Mouse (Mus musculus) telencephalon, adult 2 months (tissue): ENCODE results near the gene Rab40c.
A peak's percentile ranks its signal among the peaks of the same experiment; 100 is the strongest.
"Not testable (repeated sequence)": the region's sequence is repeated elsewhere in the genome, so short reads cannot be mapped to it uniquely, and the experiment has no call there.

Experiments used
- DNase-seq: peaks from one replicate; pipeline ENCODE4 v3.0.0-alpha.2; 2011; ENCODE audit warnings: low read depth, low spot score

Rab40c gene

DNA sequence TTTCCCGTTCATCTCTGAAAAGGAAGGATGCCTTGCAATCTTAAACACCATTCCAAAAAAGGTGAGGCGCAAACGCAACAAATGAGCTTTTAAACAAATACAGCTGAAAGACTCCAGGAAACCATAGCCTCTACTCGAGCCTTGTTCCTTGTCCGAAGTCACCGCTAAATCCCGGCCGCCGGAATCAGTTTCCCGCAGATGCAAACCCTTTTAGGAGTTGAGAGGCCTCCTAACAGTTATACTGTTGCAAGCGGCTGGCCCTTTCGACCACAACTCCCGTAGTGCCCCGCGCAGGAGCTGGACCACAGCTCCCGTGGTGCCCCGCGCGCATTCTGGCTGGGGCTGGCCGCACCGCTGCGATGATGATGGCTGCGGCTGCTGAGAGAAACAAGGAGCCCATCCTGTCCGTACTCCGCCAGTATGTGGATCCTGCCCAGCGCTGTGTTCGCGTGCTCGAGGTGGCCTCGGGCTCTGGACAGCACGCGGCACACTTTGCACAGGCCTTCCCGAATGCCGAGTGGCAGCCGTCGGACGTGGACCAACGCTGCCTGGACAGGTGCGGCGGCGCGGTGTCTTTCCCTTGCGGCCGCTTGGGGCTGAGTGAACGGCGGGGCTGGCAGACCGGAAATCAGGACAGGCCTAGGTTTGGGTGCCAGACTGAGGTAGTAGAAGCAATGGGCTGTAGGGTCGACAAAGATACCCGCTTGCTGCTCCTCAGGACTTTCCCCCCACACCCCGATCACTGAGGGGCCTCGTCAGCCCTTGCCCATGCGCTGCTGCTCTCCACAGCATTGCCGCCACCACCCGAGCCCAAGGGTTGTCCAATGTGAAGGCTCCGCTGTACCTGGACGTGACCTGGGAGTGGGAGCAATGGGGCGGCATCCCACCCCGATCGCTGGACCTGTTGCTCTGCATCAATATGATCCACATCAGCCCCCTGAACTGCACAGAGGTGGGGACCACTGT lies 44.1 kb downstream of the Rab40c start:
- DNase-seq = peak; percentile 82

DNA sequence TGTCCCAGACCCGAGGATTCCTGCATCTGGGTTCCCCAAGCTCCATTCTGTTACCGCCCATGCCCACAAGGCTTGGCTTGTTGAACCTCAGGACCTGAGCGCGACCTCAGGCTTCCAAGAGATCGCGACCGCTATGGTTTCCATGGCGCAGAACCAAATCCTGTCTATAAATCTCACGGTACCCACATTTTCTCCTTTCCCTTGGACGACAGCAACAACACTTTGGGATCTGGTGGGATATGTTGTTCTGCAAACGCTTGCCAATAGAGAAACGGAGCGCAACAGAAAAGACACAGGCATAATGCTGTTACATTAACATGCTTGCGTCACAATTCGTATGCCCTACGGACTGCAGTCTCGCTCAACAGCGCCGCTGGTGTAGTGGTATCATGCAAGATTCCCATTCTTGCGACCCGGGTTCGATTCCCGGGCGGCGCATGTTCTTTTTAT lies 44.8 kb downstream of the Rab40c start, which contains the start of gene Mettl26:
Gene Mettl26 (plus strand): TSS at position 354 of the 450 bp plus-strand sequence.
- peak; percentile 84 for DNase-seq

DNA sequence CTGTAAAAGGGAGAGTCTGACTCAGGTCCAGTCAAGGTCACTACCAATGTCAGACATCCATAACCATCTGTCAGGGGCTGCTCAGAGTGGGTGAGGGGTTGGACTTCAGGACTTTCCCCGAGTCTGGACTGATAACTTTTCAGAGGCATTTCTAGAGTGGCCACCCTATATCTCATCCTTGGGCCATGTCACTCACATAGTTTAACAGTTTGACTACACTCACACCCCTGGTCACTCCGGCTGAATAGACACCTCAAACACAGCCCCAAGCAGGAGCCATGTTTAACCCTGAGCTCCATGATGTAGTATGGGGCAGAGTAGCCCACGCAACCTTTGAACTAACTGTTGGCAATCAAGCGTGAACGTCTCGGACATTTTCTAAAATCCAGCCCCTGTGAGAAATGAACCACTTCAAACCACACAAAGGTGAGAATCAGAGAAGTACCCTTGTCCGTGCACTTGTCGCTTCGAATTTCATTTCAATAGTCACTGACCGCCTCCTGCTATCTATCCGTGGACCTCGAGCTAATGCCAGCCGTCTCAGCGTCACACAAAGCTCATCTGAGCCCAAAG lies 45.3 kb downstream of the Rab40c start:
- no peak for DNase-seq

DNA sequence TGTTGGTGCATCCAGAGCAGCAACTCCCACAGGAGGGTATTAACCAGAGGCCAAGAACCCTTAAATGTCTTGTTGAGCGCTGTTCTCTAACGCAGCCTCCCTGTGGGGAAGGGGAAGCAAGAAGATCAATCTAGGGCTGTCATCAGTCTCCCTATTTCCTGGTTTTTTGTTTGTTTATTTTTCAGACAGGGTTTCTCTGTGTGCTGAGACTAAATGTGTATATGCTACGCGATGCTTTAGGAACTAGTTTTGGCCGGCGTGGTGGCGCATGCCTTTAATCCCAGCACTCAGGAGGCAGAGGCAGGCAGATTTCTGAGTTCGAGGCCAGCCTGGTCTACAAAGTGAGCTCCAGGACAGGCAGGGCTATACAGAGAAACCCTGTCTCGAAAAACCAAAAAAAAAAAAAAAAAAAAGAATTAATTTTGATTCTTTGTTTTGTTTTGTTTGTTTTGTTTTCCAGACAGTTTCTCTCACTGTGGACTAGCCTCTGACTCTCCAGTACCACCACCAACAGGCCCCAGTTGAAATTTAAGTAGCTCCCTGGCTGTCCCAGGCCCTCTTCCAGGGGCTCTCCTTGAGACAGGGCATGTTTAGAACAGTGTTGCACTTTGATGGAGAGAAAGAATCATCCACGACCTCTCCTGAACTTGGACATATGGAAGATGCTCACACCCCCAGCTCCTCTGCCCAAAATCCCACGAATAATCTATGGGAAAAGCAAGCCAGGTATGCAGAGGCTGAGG lies 46.0 kb downstream of the Rab40c start:
- no peak for DNase-seq

DNA sequence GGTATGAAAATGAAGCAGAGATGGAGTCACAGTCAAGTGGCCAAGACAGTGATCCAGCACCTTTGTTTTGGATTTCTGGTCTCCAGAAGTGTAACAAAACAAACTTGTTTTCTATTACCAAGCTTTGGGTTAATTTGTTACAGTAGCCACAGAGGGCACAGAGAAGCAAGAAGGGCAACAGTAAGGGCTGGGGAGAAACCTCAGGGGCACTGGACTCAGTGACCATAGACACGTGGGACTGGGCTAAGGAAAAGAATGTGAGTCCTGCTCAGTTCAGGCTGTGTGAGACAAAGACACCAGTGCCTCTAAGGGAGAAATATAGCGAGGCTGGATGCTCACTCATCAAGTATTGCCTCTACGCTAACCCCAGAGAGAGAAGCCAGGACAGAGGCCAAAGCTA lies 46.9 kb downstream of the Rab40c start:
- DNase-seq = no peak

DNA sequence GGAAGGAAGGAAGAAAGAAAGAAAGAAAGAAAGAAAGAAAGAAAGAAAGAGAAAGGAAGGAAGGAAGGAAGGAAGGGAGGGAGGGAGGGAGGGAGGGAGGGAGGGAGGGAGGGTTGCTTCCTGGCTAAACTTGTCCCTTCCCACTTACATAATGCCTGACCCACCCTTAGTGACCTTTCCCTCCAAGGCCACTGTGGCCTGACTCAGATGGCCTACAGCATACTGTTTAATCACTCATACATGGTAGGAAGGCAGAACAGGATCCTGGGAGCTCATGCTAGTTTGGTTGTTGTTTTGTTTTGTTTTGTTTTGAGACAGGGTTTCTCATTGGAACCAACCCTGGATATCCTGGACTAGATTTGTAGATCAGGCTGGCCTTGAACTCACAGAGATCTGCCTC lies 48.0 kb downstream of the Rab40c start:
- DNase-seq = not testable (repeated sequence)

DNA sequence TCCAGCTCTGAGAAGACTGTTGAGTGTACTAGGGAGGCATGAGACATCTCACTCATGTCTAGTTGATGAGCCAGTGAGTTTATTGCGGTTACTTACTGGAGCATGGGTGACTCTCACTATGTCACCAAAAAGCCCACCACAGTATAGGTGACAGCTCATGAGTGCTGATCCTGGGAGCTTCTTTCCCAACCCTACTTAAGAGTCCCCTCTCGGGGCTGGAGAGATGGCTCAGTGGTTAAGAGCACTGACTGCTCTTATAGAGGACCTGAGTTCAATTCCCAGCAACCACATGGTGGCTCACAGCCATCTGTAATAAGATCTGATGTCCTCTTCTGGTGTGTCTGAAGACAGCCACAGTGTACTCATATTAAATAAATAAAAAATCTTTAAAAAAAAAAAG lies 49.6 kb downstream of the Rab40c start:
- DNase-seq = no peak

DNA sequence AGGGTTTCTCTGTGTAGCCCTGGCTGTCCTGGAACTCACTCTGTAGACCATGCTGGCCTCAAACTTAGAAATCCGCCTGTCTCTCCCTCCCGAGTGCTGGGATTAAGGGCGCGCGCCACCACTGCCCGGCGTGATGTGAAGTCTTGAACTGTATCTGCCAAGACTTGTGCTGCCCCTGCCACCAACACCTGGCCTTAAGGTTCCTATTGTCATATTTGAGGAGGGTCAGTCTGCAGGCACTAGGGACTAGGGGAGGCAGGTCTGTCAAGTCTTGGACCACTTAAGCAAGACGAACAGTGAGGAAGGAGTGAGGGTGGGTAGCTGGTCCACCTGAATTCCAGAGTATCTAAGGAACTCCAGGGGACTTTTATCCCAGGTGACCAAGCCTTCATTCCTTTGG lies 50.0 kb downstream of the Rab40c start:
- no peak for DNase-seq

DNA sequence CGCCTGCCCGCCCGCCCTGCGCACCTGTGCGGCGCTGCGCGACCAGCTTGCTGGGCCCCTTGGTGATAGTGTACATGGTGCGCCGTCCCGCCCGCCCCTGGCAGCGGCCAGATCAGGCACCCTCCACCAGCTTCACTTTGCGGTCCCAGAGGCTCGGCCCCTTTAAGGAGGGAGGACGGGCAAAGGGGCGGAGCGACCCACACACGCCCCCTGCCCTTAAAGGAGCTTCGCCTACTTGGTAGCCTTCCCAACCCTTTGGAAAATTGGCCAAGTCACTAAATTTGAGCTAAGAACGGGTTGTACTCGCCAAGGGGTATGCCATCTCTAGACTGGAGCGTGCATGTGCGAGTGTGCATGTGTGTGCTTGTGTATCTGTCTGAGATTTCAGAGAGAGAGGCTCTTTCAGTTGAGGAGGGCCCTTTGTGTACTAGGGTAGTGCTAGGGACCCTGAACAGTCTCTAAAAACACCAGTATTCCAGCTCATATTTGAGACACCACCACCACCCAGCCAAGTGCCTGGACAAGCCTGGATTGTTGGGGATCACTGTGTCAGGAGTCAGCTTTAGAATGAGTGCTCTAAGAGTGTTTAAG lies 50.8 kb downstream of the Rab40c start, which contains the start of gene Mcrip2:
Gene Mcrip2 (minus strand): TSS at position 164 of the 591 bp plus-strand sequence.
- peak; percentile 64 for DNase-seq

DNA sequence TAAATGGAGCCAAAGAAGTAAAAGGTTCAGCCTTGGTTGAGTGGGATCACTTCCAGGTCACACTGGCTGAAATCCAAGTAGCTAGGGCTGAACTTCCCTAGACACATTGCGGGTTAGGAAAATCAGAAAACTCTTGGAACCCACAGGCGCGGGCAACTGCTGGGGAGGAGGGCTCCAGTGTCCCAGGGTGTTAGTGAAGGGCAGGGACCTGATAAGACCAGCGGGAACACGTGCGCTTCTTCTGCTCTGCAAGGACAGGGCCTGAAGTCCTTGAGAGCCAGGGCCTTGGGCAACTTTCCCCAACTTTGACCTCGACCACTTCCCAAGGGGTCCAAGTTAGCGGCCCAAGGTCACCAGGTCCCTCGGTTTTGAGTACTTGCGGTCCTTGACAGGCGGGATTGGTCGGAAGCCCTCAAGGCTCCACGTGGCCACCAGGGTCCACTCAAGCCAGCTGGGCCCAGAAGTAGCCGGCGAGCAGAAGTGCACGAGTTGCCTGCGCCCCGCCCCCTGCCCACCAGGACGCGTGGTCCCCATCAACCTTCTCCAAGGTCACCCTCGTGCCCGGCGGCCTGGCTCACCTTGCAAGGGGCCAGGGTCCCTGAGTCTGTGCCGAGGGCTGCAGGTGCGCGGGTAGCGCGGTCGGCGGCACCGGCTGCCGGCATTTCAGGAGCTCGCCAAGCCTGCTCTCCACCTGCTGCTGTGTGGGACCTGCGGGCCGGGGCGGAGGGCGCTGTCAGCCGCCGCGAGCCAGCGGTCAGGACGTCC lies 51.5 kb downstream of the Rab40c start:
- no peak for DNase-seq

DNA sequence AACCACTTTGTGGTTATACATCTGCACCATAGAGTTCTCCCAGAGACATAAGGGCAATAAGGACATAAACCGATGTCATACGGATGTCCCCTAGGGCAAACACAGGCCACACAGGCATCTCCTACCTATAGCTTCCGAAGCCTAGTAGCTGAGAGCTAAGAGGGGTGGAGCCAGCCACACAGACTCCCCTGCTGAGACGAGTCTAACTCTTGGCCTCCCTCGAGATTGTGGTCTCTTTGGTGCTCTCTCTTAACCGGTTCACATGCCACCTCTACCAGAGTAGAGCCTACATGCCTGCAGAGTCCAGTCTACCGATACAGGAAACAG lies 52.1 kb downstream of the Rab40c start:
- DNase-seq = no peak

DNA sequence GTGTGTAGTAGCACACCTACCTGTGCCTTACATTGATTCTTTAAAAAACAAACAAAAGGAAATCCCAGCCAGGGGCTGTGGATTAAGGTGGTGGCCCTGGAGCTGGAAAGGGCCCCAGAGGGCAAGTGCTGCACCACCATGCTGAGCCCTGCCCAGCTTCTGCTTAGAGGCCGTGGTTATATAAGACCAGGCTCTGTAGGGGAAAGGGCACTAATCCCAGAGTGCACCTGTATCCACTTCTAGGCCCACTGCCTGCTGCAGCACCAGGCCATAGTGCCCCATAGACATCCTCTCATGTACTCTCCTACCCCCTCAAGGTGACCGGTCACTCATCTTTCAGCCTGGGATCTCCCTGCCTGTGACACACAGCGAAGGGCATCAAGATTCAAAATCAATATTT lies 53.4 kb downstream of the Rab40c start:
- DNase-seq = no peak

DNA sequence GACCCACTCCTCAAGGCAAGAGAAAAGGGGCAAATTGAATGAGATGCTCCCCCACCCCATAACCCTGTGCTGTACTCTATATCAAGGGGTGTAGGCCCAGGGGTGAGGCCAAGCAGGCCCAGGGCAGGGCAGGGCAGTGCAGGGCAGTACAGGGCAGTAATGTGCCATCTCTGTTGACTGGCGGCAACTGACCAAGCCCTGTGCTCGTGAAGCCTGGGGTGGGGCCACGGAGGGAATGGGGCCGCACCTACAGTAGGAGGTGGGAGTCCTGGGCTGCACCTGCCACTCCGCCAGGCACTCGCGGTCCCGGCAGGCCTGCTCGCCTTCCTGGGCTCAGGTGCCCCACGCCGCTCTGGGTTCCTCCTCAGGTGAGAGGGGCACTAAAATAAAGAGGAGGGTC lies 54.2 kb downstream of the Rab40c start:
- no peak for DNase-seq

DNA sequence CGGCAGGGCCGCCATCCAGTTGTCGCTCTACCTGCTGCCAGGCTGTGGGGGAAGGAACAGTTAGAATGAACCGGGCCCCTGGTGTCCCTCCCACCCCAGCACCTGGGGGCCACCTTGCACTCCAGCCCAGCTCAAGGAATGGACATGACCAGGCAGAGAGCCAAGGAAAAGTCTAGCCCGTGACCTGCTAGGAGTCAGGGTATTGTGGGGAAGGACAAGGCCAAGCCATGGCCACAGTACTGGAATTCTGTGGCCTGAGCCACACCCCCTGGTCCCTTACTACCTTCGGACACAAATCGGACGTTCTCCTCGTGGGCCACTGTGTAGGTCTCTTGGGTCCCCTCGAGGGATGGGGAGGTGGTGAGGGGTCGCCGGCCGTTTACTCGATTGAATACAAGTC lies 55.2 kb downstream of the Rab40c start:
- DNase-seq = no peak

DNA sequence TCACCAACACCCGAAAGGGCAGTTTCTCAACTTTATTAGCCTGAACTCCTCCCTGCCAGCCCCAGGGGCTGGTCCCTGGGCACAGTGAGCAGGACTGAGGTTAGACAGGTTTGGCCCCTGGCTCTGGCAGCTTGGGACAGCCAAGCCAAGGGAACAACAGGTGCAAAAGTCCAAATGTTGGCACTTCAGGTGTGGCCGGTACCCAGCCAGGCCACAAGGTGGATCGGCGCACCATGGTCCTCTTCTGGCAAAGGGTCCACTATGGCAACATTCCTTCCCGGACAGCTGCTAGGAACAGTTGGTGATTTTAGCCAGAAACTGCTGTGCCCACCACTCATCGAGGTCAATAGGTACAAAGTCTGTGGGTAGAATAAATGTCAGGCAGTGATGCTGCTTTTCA lies 55.8 kb downstream of the Rab40c start:
- DNase-seq = no peak

DNA sequence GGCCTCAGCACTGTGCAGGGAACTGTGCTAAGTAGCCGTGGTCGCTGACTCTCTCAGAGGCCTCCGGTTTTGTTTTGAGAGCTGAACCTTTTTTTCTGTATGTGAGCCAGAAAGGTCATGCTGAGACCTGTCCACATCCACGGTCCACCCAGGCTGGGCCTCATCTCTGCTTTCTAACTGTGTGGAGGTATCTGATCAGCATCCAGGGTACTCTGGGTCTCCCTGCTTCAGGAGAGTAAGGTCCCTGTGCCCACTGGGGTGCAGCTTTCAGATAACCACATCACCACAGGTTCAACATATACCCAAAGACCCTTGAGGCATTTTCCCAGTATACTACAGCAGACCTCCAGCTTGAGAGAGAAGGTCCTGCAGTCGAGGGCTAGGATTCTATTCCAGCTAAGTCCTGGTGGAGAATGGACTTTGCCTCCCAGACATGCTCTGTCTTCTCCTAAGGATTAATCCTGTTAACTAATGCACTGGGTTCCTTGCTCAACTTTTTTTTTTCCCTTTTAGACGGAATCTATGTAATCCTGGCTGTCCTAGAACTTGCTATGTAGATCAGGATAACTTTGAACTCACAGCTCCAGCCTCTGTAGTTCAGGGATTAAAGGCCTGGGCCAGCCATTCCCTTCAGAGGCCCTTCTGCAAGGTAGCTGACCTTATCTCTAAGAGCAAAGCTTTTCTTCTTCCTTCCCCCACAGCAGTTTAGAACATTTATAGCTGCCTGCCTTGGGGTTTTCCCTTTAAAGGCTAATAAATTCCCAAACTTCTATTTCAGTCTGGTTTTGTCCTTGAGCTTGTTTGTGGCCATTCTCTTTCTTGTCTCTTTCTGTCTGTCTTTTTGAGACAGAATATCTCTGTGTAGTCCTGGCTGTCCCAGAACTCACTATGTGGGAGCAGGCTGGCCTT lies 57.6 kb downstream of the Rab40c start:
- no peak for DNase-seq

DNA sequence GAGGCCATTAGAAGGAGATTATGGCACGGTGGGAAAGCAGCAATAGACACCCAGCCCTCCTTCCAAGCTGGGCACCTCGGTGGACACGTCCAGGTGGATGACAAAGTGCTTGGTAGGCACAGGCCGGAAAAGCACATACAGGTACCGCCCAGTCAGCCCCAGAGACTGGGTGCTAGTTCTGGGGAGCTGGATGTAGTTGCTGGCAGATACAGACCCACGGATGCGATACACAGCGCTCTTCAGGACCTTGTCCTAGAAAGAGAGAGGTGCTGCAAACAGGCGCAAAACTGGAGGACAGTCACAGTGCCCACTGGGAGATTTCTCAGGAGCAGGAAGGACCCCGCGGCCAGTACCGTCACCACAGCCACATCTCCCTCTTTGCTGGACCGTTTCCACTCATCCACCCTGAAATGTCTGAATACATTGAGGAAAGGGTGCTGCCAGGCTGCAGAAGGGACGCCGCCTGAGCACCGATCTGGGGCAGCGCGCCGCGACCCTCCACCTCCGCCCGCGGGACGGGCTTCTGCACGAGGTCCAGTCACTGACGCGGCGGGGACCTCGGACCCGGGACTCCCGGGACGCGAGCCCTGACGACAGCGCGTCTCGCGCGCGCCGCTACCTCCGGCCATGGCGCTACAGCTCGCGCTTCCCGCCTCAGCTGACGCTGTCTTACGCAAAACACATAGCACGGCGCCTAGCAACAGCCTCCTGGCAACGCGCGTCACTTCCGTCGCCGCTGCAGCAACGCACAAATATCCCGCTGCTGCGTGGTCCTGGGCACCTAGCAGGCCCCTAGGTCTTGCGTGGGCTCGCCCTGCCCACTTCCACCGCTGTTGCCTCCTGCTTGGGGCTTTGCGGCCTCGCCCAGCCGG lies 58.5 kb downstream of the Rab40c start, which contains the start of gene Wdr90:
Gene Wdr90 (minus strand): TSS at position 670 of the 872 bp plus-strand sequence.
- peak; percentile 96 for DNase-seq

DNA sequence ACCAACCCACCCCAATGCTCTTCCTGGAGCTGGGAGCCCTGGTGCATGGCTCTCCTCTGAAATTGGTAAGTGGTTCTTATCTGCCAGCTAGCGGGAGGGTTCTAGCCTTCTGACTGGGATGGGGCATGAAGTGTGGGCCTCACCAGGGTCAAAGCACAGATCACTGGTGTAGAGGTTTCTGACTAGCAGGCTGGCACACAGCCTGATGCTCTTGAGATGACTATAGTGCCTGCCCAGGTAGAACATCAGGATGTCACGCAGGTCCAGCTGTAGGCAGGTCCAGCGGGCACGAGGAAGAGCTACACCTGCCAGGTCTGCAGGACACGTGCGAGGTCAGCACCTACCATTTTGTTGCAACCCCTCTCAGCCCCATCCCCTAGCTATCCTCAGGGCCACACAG lies 59.3 kb downstream of the Rab40c start:
- no peak for DNase-seq

DNA sequence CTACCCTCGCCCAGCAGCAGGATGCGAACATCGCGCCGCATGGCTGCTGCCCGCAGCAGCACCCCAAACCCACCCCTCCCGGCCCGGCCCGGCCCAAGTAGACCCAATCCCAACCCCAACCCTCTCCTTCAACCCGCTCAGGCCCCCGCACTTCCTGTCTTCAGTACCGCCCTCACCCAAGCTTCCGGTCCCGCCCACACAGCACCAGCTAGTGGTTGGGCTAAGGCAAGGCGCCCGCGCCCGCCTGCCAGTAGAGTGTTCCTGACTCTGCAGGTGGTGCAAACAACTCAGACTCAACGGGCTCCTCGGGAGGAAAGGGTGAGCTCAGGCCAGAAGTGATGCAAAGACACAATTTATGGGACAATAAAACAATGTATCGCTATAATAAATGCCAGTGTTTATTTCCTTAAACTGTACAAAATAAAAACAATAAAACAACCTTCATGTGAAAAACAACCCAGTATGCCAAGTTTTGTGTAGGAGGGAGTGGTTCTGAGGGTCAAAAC lies 75.1 kb downstream of the Rab40c start, which contains the start of gene Rhot2:
Gene Rhot2 (minus strand): TSS at position 456 of the 506 bp plus-strand sequence.
- peak; percentile 92 for DNase-seq
